Mouse (Mus musculus): ENCODE results near the gene Slc27a5. TPM values are rescaled to one million over a fixed set of nuclear protein-coding genes. Genes with fewer than 3 reads are reported as not detected.
A peak's percentile ranks its signal among the peaks of the same experiment; 100 is the strongest.

The Slc27a5 gene
- total RNA-seq, 2 experiments from 2014 or later = not detected

GRCm38 (mm10) chr7:12992222-12992621 lies 5.8 kb downstream of the Slc27a5 start:
- DNase-seq = peak; percentile 12 to 31
- intact Hi-C loops (cut with DNase I) = no loop called here

GRCm38 (mm10) chr7:12987409-12988189 lies 10.4 kb downstream of the Slc27a5 start:
- DNase-seq = no peak
- intact Hi-C loops (cut with DNase I) = no loop called here

- intact Hi-C loops (cut with DNase I) = no loop called here
- no peak for DNase-seq
Measured at GRCm38 (mm10) chr7:12986906-12987305, 11.1 kb downstream of the Slc27a5 start.

GRCm38 (mm10) chr7:12985724-12986123 lies 12.3 kb downstream of the Slc27a5 start:
- intact Hi-C loops (cut with DNase I) = loop anchor here (2.0 kb wide), 1 partner anchor 61 kb away; no protein-coding TSS in a partner anchor
- no peak for DNase-seq

- no peak for DNase-seq
- intact Hi-C loops (cut with DNase I) = no loop called here
Measured at GRCm38 (mm10) chr7:12980291-12980690, 17.7 kb downstream of the Slc27a5 start.

- intact Hi-C loops (cut with DNase I) = loop anchor here (2.0 to 5.0 kb wide), 2 partner anchors 29 to 58 kb away; partner anchors contain the start of gene Ube2m
- no peak for DNase-seq
Measured at GRCm38 (mm10) chr7:12979776-12980175, 18.2 kb downstream of the Slc27a5 start.

- peak in 1 of 2 experiments; percentile 19 for DNase-seq
- intact Hi-C loops (cut with DNase I) = loop anchor here (2.0 to 5.0 kb wide), 2 partner anchors 30 to 58 kb away; partner anchors contain the start of gene Ube2m
Measured at GRCm38 (mm10) chr7:12978931-12979722, 18.9 kb downstream of the Slc27a5 start.

- intact Hi-C loops (cut with DNase I) = loop anchor here (1.0 to 5.0 kb wide), 3 partner anchors 13 to 59 kb away; partner anchors contain the start of genes Ube2m and Zfp324
Measured at GRCm38 (mm10) chr7:12977682-12978389, 20.2 kb downstream of the Slc27a5 start, which contains the start of gene Zfp446. Gene Zfp446, plus strand, starts transcription at chr7:12977848.

GRCm38 (mm10) chr7:12970906-12971305 lies 27.1 kb downstream of the Slc27a5 start:
- no peak for DNase-seq
- intact Hi-C loops (cut with DNase I) = no loop called here

More at GRCm38 (mm10) chr7:12977682-12978389, 20.2 kb downstream of the Slc27a5 start, which contains the start of gene Zfp446:
- peak; percentile 99 for DNase-seq

GRCm38 (mm10) chr7:12966104-12966845 lies 31.7 kb downstream of the Slc27a5 start:
- intact Hi-C loops (cut with DNase I) = no loop called here

GRCm38 (mm10) chr7:12965678-12966091 lies 32.3 kb downstream of the Slc27a5 start, which contains the start of gene Zfp324:
Gene Zfp324, plus strand, starts transcription at chr7:12965838.
- intact Hi-C loops (cut with DNase I) = loop anchor here (1.0 to 2.0 kb wide), 2 partner anchors 12 to 17 kb away; partner anchors contain the start of gene Zfp446
- DNase-seq = peak; percentile 93

More at GRCm38 (mm10) chr7:12966104-12966845, 31.7 kb downstream of the Slc27a5 start:
- peak; percentile 68 to 70 for DNase-seq

GRCm38 (mm10) chr7:12961511-12962141 lies 36.4 kb downstream of the Slc27a5 start:
- peak; percentile 63 to 66 for DNase-seq
- intact Hi-C loops (cut with DNase I) = loop anchor here (5.0 kb wide), 1 partner anchor 39 kb away; the partner anchor contains the start of gene Rps5

- intact Hi-C loops (cut with DNase I) = loop anchor here (5.0 kb wide), 1 partner anchor 37 kb away; the partner anchor contains the start of gene Rps5
- no peak for DNase-seq
Measured at GRCm38 (mm10) chr7:12959718-12960117, 38.3 kb downstream of the Slc27a5 start.

- DNase-seq = no peak
- intact Hi-C loops (cut with DNase I) = no loop called here
Measured at GRCm38 (mm10) chr7:12958948-12959347, 39.0 kb downstream of the Slc27a5 start.

- DNase-seq = no peak
- intact Hi-C loops (cut with DNase I) = no loop called here
Measured at GRCm38 (mm10) chr7:12957511-12957910, 40.5 kb downstream of the Slc27a5 start.

GRCm38 (mm10) chr7:12954896-12955295 lies 43.1 kb downstream of the Slc27a5 start:
- no peak for DNase-seq
- intact Hi-C loops (cut with DNase I) = no loop called here

- intact Hi-C loops (cut with DNase I) = loop anchor here (2.0 kb wide), 2 partner anchors 15 to 27 kb away; partner anchors contain the start of genes Rps5 and Zfp324
- DNase-seq = no peak
Measured at GRCm38 (mm10) chr7:12949872-12950229, 48.1 kb downstream of the Slc27a5 start.

GRCm38 (mm10) chr7:12949032-12949871 lies 48.7 kb downstream of the Slc27a5 start:
- peak; percentile 94 to 96 for DNase-seq
- intact Hi-C loops (cut with DNase I) = loop anchor here (2.0 kb wide), 2 partner anchors 16 to 26 kb away; partner anchors contain the start of genes Rps5 and Zfp324

Data from heart, postnatal 10 days (tissue).